ENCODE assay signal across 8 mouse cellular contexts in genomic region chr1:165735826-165736818, GRCm38 (mm10). TPM values are rescaled to one million over a fixed set of nuclear protein-coding genes. Genes with fewer than 3 reads are reported as not detected.
DNase-seq lines count a peak whose midpoint lies in the region; ATAC-seq and TF ChIP-seq lines count a peak whose summit lies in the region.

No protein-coding gene starts in this region.

- H3K9me3 ChIP-seq in ES-E14 (ENCODE audit: control insufficient read depth, insufficient read depth, low read depth, low read length): no peaks in the 10 kb centered on the region
- no peaks in the 10 kb centered on the region for H3K9me3 ChIP-seq in forebrain, embryonic 16.5 days (ENCODE audit: control insufficient read depth, low read length)

- H3K36me3 ChIP-seq in ES-E14 (ENCODE audit: control insufficient read depth, insufficient read depth, low read length, poor library complexity, severe bottlenecking): no peaks in the 10 kb centered on the region
- no peaks in the 10 kb centered on the region for H3K36me3 ChIP-seq in forebrain, embryonic 16.5 days (ENCODE audit: control insufficient read depth, insufficient read depth)

- no peak overlapping the region for H3K27ac ChIP-seq in ES-E14 (ENCODE audit: insufficient read depth, low read depth, low read length, poor library complexity, severe bottlenecking)
- H3K27ac ChIP-seq in forebrain, embryonic 16.5 days (ENCODE audit: low read length): no peak overlapping the region

- no peaks in the 10 kb centered on the region for H3K27me3 ChIP-seq in forebrain, embryonic 16.5 days (replicated peaks; ENCODE audit: control insufficient read depth, insufficient read depth, low read length)

- in situ Hi-C loops in ES-E14 (cut with MboI; ENCODE audit: low sequenced_read_pairs in 2 of 2, unreplicated experiment in 2 of 2): loop anchor here in 1 of 2 experiments (10.0 kb wide), 1 partner anchor 71 kb away; no protein-coding TSS in a partner anchor

- no peaks in the 10 kb centered on the region for H3K4me1 ChIP-seq in ES-E14 (ENCODE audit: control insufficient read depth in 2 of 2, insufficient read depth in 2 of 2, low read length in 2 of 2, poor library complexity in 1 of 2)
- no peaks in the 10 kb centered on the region for H3K4me1 ChIP-seq in forebrain, embryonic 16.5 days (replicated peaks; ENCODE audit: control insufficient read depth, insufficient read depth, low read length)
- H3K4me1 ChIP-seq in lung, adult 2 months (ENCODE audit: control insufficient read depth, insufficient read depth, low read length): 0 out of 2 replicates have a peak, but pooled peaks cover 2% of the 10 kb centered on the region

- no peak overlapping the region for H3K9ac ChIP-seq in ES-E14 (ENCODE audit: insufficient read depth, low read depth, low read length, poor library complexity, severe bottlenecking)
- no peak overlapping the region for H3K9ac ChIP-seq in forebrain, embryonic 16.5 days (replicated peaks; ENCODE audit: low read depth, low read length)

- H3K4me2 ChIP-seq in forebrain, embryonic 16.5 days (ENCODE audit: low read length): 0 out of 2 replicates have a peak overlapping the region, but pooled peaks have one; percentile 3

- DNase-seq in ES-E14 (ENCODE audit: low read depth, low spot score): peak; percentile 85
- peak; percentile 59 for DNase-seq in cerebellum, adult 11-12 months
- DNase-seq in heart, postnatal 36 days: peak; percentile 88 to 91
- DNase-seq in layer of hippocampus, adult 18-20 months (ENCODE audit: low spot score in 2 of 2): peak; percentile 72 to 93
- DNase-seq in lung, adult 2 months: peak; percentile 78
- peak; percentile 79 for DNase-seq in testis, postnatal 14 days (ENCODE audit: low spot score)

- peak; percentile 87 for ATAC-seq in forebrain, embryonic 16.5 days
- ATAC-seq in neutrophil, adult 5-6 weeks (ENCODE audit: extremely low read depth, insufficient number of reproducible peaks, low FRiP score, poor library complexity, severe bottlenecking): peak; percentile 96

- H3K4me3 ChIP-seq in ES-E14 (ENCODE audit: insufficient read depth in 1 of 2, low read depth in 1 of 2, low read length in 2 of 2, poor library complexity in 1 of 2, severe bottlenecking in 1 of 2): no peak overlapping the region
- no peak overlapping the region for H3K4me3 ChIP-seq in forebrain, embryonic 16.5 days (replicated peaks; ENCODE audit: low read length)
- no peak overlapping the region for H3K4me3 ChIP-seq in lung, adult 2 months (replicated peaks; ENCODE audit: extremely low read depth, low read depth, low read length)

- WGBS in forebrain, embryonic 16.5 days: 32% methylated on average over 20 of the region's 20 CpGs
- WGBS in lung, adult 2 months: 20% methylated on average over 20 of the region's 20 CpGs

- intact Hi-C loops in heart, postnatal 36 days (cut with DNase I): loop anchor here (1.0 to 10.0 kb wide), 5 partner anchors 27 to 341 kb away; partner anchors contain the start of genes Dcaf6, Mpc2 and Rcsd1

- TF ChIP-seq CTCF in lung, adult 2 months (IDR thresholded peaks at IDR 0.05; ENCODE audit: insufficient read depth, low read length): peak; percentile 85

- no peak for TF ChIP-seq POLR2A in lung, adult 2 months (IDR thresholded peaks at IDR 0.05; ENCODE audit: borderline replicate concordance, extremely low read depth, low read depth, low read length)

TF ChIP-seq in ES-E14, 5 proteins besides CTCF, POLR2A, EP300 and RAD21:
- no peak for TF ChIP-seq HCFC1 (IDR thresholded peaks at IDR 0.05; ENCODE audit: borderline replicate concordance, insufficient read depth, low read length)
- 0 out of 2 replicates have a peak, but pooled peaks have one; percentile 12 for TF ChIP-seq MAFK (IDR thresholded peaks at IDR 0.05; ENCODE audit: insufficient read depth, low read depth, low read length)
- TF ChIP-seq ZC3H11A (IDR thresholded peaks at IDR 0.05; ENCODE audit: borderline replicate concordance, low read depth, low read length): peak; percentile 81; the same call in 1 of the 2 replicates
- no peak for TF ChIP-seq ZNF384 (IDR thresholded peaks at IDR 0.05; ENCODE audit: low read depth, low read length)
- no peak for TF ChIP-seq CHD2 (IDR thresholded peaks at IDR 0.05; ENCODE audit: low read depth, low read length)

RNA-seq across cellular contexts. Expression of gene Rcsd1, which starts 26.6 kb away (rescaled TPM):
- total RNA-seq in ES-E14 (2012; rRNA removed): 1.5 and 5.4 TPM in 2 replicates
- 8.3 and 9.9 TPM in 2 replicates for polyA plus RNA-seq in forebrain, embryonic 16.5 days (2015; fragmentation: Nextera tagmentation; extraction: Ambion mirVana)
- 10 to 100 TPM; 74.2 to 80.7 TPM for total RNA-seq in heart, postnatal 36 days (2021)
- total RNA-seq in layer of hippocampus, adult 18-20 months (2021): 1 to 10 TPM; 4.7 to 4.8 TPM
- 33.9 and 40.9 TPM in 2 replicates for polyA plus RNA-seq in lung, adult 2 months (2012; rRNA removed)
- 371 and 393 TPM in 2 replicates for total RNA-seq in neutrophil, adult 5-6 weeks (2017)

RNA-seq across cellular contexts. Expression of gene Creg1, which starts 27.4 kb away (rescaled TPM):
- total RNA-seq in ES-E14 (2012; rRNA removed): 15.7 and 20.0 TPM in 2 replicates
- 16.6 and 22.5 TPM in 2 replicates for polyA plus RNA-seq in forebrain, embryonic 16.5 days (2015; fragmentation: Nextera tagmentation; extraction: Ambion mirVana)
- 10 to 100 TPM; 78.3 to 93.2 TPM for total RNA-seq in heart, postnatal 36 days (2021)
- total RNA-seq in layer of hippocampus, adult 18-20 months (2021): 10 to 100 TPM; 25.6 to 28.8 TPM
- 91.8 and 94.8 TPM in 2 replicates for polyA plus RNA-seq in lung, adult 2 months (2012; rRNA removed)
- total RNA-seq in neutrophil, adult 5-6 weeks (2017): 78.8 and 92.3 TPM in 2 replicates

RNA-seq across cellular contexts. Expression of gene Cd247, which starts 52.4 kb away (rescaled TPM):
- total RNA-seq in ES-E14 (2012; rRNA removed): 6.1 and 9.5 TPM in 2 replicates
- 2.1 and 2.2 TPM in 2 replicates for polyA plus RNA-seq in forebrain, embryonic 16.5 days (2015; fragmentation: Nextera tagmentation; extraction: Ambion mirVana)
- total RNA-seq in heart, postnatal 36 days (2021): under 1 TPM; 0.76 to 0.80 TPM
- total RNA-seq in layer of hippocampus, adult 18-20 months (2021): not detected
- 8.7 and 10.7 TPM in 2 replicates for polyA plus RNA-seq in lung, adult 2 months (2012; rRNA removed)
- 27.7 and 29.8 TPM in 2 replicates for total RNA-seq in neutrophil, adult 5-6 weeks (2017)

Comparison
In these comparisons a context has a peak if more than half of its experiments do, and no peak if none do; other contexts are left out.
1. RNA of gene Rcsd1, which starts 26.6 kb away (total RNA-seq): 371 to 393 TPM in neutrophil, adult 5-6 weeks and 74.2 to 80.7 TPM in heart, postnatal 36 days; 1.5 to 5.4 TPM in ES-E14 and 4.7 to 4.8 TPM in layer of hippocampus, adult 18-20 months; every median in the first group is over 10 times any median in the second.
2. Peak in every context shown above with its lines, with median percentiles within 50 percentile points of each other: DNase-seq.